Mouse (Mus musculus) right cerebral cortex, postnatal 25 days (tissue): ENCODE measurements around the gene Lin7a.

Source experiments
- DNase-seq: peaks from one replicate; pipeline ENCODE4 v3.0.0; 2022

Lin7a gene

GRCm38 (mm10) chr10:107271321-107272130, at the start of gene Lin7a:
Gene Lin7a (plus strand): TSS chr10:107271686.
- peak; percentile 60 for DNase-seq

- DNase-seq: no peak
Measured at GRCm38 (mm10) chr10:107221726-107222125, 49.8 kb upstream of the Lin7a start.

GRCm38 (mm10) chr10:107222406-107223185, 48.9 kb upstream of the Lin7a start:
- DNase-seq: no peak

- DNase-seq: no peak
Measured at GRCm38 (mm10) chr10:107223186-107223440, 48.4 kb upstream of the Lin7a start.

GRCm38 (mm10) chr10:107223821-107224220, 47.7 kb upstream of the Lin7a start:
- DNase-seq: no peak

- DNase-seq: no peak
Measured at GRCm38 (mm10) chr10:107224596-107225330, 46.7 kb upstream of the Lin7a start.

- DNase-seq: no peak
Measured at GRCm38 (mm10) chr10:107225331-107225835, 46.1 kb upstream of the Lin7a start.

GRCm38 (mm10) chr10:107225871-107226270, 45.6 kb upstream of the Lin7a start:
- DNase-seq: no peak

- DNase-seq: no peak
Measured at GRCm38 (mm10) chr10:107227901-107228300, 43.6 kb upstream of the Lin7a start.

- DNase-seq: no peak
Measured at GRCm38 (mm10) chr10:107228776-107229175, 42.7 kb upstream of the Lin7a start.

- no peak for DNase-seq
Measured at GRCm38 (mm10) chr10:107229416-107229815, 42.1 kb upstream of the Lin7a start.

- DNase-seq: no peak
Measured at GRCm38 (mm10) chr10:107230081-107230850, 41.2 kb upstream of the Lin7a start.

GRCm38 (mm10) chr10:107230851-107231130, 40.7 kb upstream of the Lin7a start:
- no peak for DNase-seq

GRCm38 (mm10) chr10:107231421-107232010, 40.0 kb upstream of the Lin7a start:
- no peak for DNase-seq

GRCm38 (mm10) chr10:107232491-107233110, 38.9 kb upstream of the Lin7a start:
- no peak for DNase-seq

GRCm38 (mm10) chr10:107233221-107233620, 38.3 kb upstream of the Lin7a start:
- DNase-seq: no peak

- DNase-seq: no peak
Measured at GRCm38 (mm10) chr10:107233825-107234224, 37.7 kb upstream of the Lin7a start.

GRCm38 (mm10) chr10:107234421-107235400, 36.8 kb upstream of the Lin7a start:
- DNase-seq: no peak

GRCm38 (mm10) chr10:107235496-107235895, 36.0 kb upstream of the Lin7a start:
- no peak for DNase-seq

GRCm38 (mm10) chr10:107236211-107236610, 35.3 kb upstream of the Lin7a start:
- DNase-seq: no peak

- no peak for DNase-seq
Measured at GRCm38 (mm10) chr10:107237076-107237475, 34.4 kb upstream of the Lin7a start.
